Mouse (Mus musculus): ENCODE measurements around the gene Jade3. TPM values are rescaled to one million over a fixed set of nuclear protein-coding genes. Genes with fewer than 3 reads are reported as not detected.

The Jade3 gene
- polyA plus RNA-seq, 1 experiment from 2014 or later = 12.4 TPM

DNA sequence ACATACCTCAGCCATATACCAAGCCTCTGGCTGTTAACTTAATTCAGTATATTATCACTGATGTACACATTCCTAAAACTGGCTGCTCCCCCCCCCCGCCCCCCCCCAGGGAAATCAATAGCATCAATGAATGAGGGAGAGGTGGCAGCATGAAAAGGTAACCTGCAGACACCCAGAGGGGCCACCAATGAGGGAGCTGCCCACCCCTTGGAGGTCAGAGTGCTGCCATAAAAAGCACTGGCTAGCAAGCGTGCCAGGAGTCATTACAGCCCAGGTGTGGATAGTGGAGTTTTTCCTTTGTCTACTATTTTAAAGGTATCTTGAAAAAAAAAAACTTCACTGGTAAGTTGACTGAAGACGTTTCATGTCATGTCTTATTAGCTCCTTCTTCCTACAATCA, 124.0 kb downstream of the Jade3 start, which contains the start of gene Rgn:
Gene Rgn (plus strand): TSS at position 256 of the 400 bp plus-strand sequence.
- H3K4me2 ChIP-seq (ENCODE audit: low read depth, severe bottlenecking) = peak within 1 kb of the TSS; percentile 41; the same call in 1 of the 2 replicates
- no peaks in the 10 kb centered on the region for H3K4me1 ChIP-seq (ENCODE audit: control insufficient read depth, insufficient read depth, low read length)
- H3K9ac ChIP-seq (ENCODE audit: low read length) = no peak within 1 kb of the TSS
- no peak within 1 kb of the TSS for H3K27ac ChIP-seq (replicated peaks; ENCODE audit: low read depth, low read length)
- H3K36me3 ChIP-seq (ENCODE audit: control insufficient read depth, insufficient read depth, low read length) = no peaks in the 10 kb centered on the region
- H3K9me3 ChIP-seq (ENCODE audit: control insufficient read depth, low read length) = no peaks in the 10 kb centered on the region
- ATAC-seq (ENCODE audit: insufficient number of reproducible peaks, low FRiP score, low TSS enrichment, low read depth) (no peak), DNase-seq (ENCODE audit: low spot score) (no peak)
- H3K4me3 ChIP-seq (ENCODE audit: low read depth, low read length) = no peak within 1 kb of the TSS
- WGBS = 52% methylated on average over 3 of the region's 3 CpGs
- H3K27me3 ChIP-seq (ENCODE audit: control insufficient read depth, insufficient read depth, low read length) = no peaks in the 10 kb centered on the region

GRCm38 (mm10) chrX:20552199-20552598, 126.7 kb downstream of the Jade3 start:
- H3K9me3 ChIP-seq (ENCODE audit: control insufficient read depth, low read length) = no peaks in the 10 kb centered on the region
- H3K27me3 ChIP-seq (ENCODE audit: control insufficient read depth, insufficient read depth, low read length) = no peaks in the 10 kb centered on the region
- H3K27ac ChIP-seq (replicated peaks; ENCODE audit: low read depth, low read length) = no peak overlapping the region
- H3K4me3 ChIP-seq (ENCODE audit: low read depth, low read length) = no peak overlapping the region
- H3K9ac ChIP-seq (ENCODE audit: low read length) = no peak overlapping the region
- DNase-seq (ENCODE audit: low spot score) = no peak
- no peaks in the 10 kb centered on the region for H3K36me3 ChIP-seq (ENCODE audit: control insufficient read depth, insufficient read depth, low read length)
- no peaks in the 10 kb centered on the region for H3K4me1 ChIP-seq (ENCODE audit: control insufficient read depth, insufficient read depth, low read length)
- ATAC-seq (ENCODE audit: insufficient number of reproducible peaks, low FRiP score, low TSS enrichment, low read depth) = no peak
- WGBS = 87% methylated on average over 2 of the region's 2 CpGs
- no peak overlapping the region for H3K4me2 ChIP-seq (ENCODE audit: low read depth, severe bottlenecking)

GRCm38 (mm10) chrX:20561846-20562245, 136.4 kb downstream of the Jade3 start:
- no peaks in the 10 kb centered on the region for H3K9me3 ChIP-seq (ENCODE audit: control insufficient read depth, low read length)
- ATAC-seq (ENCODE audit: insufficient number of reproducible peaks, low FRiP score, low TSS enrichment, low read depth) (no peak), DNase-seq (ENCODE audit: low spot score) (no peak)
- no peaks in the 10 kb centered on the region for H3K4me1 ChIP-seq (ENCODE audit: control insufficient read depth, insufficient read depth, low read length)
- no peaks in the 10 kb centered on the region for H3K27me3 ChIP-seq (ENCODE audit: control insufficient read depth, insufficient read depth, low read length)
- no peaks in the 10 kb centered on the region for H3K36me3 ChIP-seq (ENCODE audit: control insufficient read depth, insufficient read depth, low read length)
- no peak overlapping the region for H3K9ac ChIP-seq (ENCODE audit: low read length)
- H3K27ac ChIP-seq (replicated peaks; ENCODE audit: low read depth, low read length) = no peak overlapping the region
- H3K4me3 ChIP-seq (ENCODE audit: low read depth, low read length) = no peak overlapping the region
- WGBS = 40% methylated on average over 1 of the region's 1 CpGs
- no peak overlapping the region for H3K4me2 ChIP-seq (ENCODE audit: low read depth, severe bottlenecking)

GRCm38 (mm10) chrX:20563941-20564340, 138.5 kb downstream of the Jade3 start:
- Histone ChIP-seq H3K36me3 (ENCODE audit: control insufficient read depth, insufficient read depth, low read length) (no peaks in the 10 kb centered on the region), H3K9ac (ENCODE audit: low read length) (no peak overlapping the region), H3K27ac (replicated peaks; ENCODE audit: low read depth, low read length) (no peak overlapping the region), H3K9me3 (ENCODE audit: control insufficient read depth, low read length) (no peaks in the 10 kb centered on the region), H3K4me2 (ENCODE audit: low read depth, severe bottlenecking) (no peak overlapping the region), H3K4me1 (ENCODE audit: control insufficient read depth, insufficient read depth, low read length) (no peaks in the 10 kb centered on the region), H3K4me3 (ENCODE audit: low read depth, low read length) (no peak overlapping the region), H3K27me3 (ENCODE audit: control insufficient read depth, insufficient read depth, low read length) (no peaks in the 10 kb centered on the region)
- no peak for ATAC-seq (ENCODE audit: insufficient number of reproducible peaks, low FRiP score, low TSS enrichment, low read depth)
- WGBS = 77% methylated on average over 4 of the region's 4 CpGs
- DNase-seq (ENCODE audit: low spot score) = no peak

Other genes with a start within 250 kb of the Jade3 start
- gene Slc9a7, start 133.9 kb upstream of the Jade3 start, polyA plus RNA-seq (2014; fragmentation: Nextera tagmentation; extraction: Ambion mirVana) = 0.47 and 0.96 TPM in 2 replicates
- gene Rp2, start 61.2 kb upstream of the Jade3 start, polyA plus RNA-seq (2014; fragmentation: Nextera tagmentation; extraction: Ambion mirVana) = 19.4 and 21.6 TPM in 2 replicates
- 0.18 TPM in 1 of 2 replicates, not detected in the other for gene Rgn, start 124.1 kb downstream of the Jade3 start, polyA plus RNA-seq (2014; fragmentation: Nextera tagmentation; extraction: Ambion mirVana)
- 80.1 and 82.6 TPM in 2 replicates for gene Rbm10, start 191.8 kb downstream of the Jade3 start, polyA plus RNA-seq (2014; fragmentation: Nextera tagmentation; extraction: Ambion mirVana)
- gene Ndufb11, start 191.9 kb downstream of the Jade3 start, polyA plus RNA-seq (2014; fragmentation: Nextera tagmentation; extraction: Ambion mirVana) = 189 and 200 TPM in 2 replicates
- gene Uba1, start 232.6 kb downstream of the Jade3 start, polyA plus RNA-seq (2014; fragmentation: Nextera tagmentation; extraction: Ambion mirVana) = 206 and 218 TPM in 2 replicates